Mouse (Mus musculus) mesoderm, embryonic 11.5 days (tissue): ENCODE results near the gene Isyna1.

ENCODE experiments used
- DNase-seq: peaks from one replicate; pipeline ENCODE4 v3.0.0-alpha.2; 2012; ENCODE audit warnings: low read depth, low spot score

Isyna1 gene

DNA sequence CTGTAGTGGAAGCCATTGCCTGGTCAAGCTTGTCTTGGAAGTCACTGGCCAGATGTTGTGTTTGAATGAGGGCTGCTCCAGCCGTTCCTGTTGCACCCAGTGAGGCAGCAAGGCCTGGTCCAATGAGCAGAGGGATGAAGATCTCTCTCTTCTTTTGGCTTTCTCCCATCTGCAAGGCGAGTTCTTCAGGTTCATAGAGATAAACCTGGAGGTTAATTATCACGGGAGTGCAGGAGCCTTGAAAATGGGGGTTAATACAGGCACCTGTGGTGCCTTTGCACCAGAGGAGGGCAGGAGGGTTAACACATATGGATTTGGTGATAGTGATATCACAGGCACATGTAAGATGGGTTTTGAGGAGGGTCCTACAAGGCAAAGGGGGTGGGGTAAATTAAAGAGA, 28.0 kb downstream of the Isyna1 start:
- no peak for DNase-seq

DNA sequence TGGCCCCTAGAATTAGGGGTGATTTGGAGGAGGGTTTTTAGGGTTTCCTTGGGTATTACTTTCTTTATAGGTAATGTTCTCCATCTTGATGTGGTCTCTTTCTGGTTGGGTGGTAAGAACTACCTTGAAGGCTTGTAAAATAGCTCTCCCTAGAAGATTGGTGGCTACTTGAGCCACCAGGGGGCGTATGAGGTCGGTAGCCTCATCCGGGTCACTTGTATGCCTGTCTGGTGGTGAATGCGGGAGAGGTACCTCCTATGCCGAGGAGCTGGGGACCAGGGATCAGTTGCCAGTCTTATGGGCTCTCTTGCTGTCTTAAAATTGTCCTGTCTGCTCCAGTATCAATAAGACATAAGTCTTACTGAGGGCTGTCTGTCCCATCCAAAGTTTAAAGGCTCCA, 30.9 kb downstream of the Isyna1 start:
- no peak for DNase-seq

DNA sequence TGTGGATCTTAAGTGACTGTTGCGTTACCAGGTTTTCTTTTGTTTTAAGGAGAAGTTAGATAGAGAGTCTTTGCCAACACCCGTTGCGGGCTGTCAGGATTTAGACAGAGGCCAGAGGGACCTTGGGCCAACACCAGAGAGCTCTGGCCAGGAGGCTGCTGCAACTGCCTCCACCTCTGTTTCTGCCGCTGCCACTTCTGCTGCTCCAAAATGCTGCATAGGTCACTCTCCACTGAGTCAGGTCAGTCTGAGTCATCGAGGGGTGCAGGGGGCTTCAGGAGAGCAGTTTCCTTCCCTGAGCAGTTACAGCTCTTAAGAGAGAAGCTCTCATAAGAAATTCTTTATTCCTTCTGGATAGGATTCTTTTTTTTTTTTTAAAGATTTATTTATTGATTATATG, 32.9 kb downstream of the Isyna1 start:
- DNase-seq = no peak

DNA sequence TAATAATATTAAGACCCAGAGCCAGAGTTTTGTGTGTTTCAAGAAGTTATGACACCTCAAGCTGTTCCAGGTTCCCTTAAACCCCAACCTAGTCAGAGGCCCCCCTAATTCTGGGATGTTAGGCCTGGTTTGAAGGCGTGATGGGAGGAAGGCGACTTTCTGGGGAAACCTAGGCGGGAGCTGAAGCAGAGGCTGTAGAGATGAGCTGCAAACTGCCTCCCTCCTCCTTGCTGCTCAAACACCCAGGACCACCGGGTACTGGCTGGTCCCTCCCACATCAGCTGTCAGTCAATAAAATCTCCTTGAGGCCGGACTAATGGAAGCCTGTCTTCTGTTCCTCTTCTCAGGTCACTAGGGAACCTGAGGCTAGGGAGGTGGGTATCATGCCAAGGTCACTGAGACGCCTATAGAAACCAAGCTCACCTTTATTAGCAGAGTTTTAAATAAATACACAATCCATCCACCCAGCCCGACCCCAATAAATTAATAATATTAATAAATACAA, 34.9 kb downstream of the Isyna1 start:
- DNase-seq = no peak

DNA sequence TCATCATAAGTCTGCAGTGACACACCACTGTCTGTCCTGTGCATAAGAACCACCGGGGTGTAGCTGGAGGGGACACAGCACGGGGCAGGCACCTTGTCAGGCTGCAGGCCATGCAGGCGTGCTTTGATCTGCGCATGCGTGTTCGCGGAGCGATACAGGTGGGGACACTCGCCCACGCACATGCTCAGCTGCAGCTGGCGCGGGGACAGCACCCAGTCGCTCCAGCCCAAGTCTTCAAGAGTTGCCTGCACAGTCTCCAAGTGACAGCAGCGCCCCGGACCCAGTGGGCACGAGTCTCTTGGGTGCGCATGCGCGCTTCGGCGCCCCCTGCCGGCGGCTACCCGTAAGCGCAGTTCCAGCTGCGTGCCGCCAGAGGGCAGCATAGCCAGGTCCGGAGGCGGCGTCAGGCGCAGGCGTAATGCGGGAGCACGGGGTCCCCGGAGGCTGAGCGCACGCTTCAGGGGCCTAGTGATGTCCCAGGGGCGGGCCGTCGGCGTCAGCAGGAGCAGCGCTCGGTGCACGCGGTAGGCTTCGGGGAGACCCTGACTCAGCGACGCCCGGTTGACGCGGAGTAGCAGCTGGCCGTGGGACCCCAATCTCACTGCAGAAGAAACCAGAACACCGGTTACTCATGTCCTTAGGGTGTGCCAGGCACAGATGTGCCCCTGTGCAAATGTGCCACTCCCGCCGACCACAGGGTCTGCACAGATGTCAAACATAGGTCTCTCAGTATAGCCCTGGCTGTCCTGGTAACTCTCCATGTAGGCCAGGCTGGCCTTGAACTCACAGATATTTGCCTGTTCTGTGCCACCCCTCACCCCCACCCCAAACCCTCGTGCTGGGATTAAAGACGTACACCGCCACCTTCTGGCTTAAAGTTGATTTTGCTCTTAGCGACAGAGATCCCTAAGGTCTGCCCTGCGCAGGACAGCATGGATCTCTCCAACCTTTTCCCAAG, 35.7 kb downstream of the Isyna1 start:
- peak; percentile 94 for DNase-seq

DNA sequence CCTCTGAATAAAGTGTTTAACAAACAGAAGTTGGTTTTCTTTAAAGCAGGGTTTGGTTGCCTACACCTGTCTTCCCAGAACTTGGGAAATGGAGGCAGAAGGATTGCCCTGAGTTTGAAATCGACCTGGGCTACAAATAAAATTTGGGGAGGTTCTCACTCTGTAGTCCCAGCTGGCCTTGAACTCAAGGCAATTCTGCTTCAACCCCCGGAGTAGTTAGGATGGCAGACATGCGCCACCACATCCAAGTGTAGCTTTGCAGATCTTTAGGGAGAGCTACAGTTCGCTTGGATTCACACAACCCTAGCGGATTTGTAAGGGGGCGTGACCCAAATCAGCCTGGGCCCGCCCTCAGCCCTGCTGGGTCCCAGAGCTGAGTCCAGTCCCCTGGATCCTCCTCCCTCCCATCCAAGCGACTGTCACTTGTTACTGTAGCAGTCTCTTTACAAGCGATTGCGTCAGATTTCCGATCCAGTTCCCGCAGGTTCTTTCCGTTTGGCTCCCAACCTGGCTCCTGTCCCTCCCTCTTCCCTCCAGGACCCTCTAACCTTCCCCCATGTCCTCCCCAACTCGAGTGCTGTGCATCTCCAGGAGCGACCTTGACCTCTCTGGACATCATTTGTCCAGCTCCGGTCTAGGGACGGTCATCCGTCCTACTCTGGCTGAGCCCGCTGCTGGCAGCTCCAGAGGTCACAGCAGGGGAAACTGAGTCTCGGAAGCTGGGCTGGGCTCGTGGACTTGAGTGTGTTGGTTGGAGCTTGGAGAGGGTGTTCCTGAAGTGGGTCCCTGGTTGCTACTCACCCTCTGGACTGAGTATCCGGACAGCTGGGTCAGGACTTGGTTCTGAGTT, 36.6 kb downstream of the Isyna1 start:
- DNase-seq = peak; percentile 66

DNA sequence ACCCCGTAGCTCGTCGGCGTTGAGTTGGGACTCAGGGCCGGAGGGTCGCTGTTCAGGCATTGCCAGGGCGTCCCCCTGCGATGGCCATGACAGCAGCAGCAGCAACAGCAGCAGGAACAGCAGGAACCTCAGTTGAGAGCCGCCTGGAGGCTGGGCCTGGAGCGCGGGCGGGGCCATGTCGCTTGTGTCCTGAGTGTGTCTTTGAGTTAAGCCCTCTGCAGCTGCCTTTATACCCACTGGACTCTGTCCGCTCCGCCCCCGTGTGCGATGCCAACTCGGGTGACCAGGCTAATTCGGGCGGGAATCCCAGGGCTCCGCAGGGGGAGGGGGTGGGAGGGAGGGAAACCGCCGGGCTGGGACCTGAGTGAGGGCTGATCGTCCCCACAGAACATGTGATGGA, 37.3 kb downstream of the Isyna1 start:
- no peak for DNase-seq

DNA sequence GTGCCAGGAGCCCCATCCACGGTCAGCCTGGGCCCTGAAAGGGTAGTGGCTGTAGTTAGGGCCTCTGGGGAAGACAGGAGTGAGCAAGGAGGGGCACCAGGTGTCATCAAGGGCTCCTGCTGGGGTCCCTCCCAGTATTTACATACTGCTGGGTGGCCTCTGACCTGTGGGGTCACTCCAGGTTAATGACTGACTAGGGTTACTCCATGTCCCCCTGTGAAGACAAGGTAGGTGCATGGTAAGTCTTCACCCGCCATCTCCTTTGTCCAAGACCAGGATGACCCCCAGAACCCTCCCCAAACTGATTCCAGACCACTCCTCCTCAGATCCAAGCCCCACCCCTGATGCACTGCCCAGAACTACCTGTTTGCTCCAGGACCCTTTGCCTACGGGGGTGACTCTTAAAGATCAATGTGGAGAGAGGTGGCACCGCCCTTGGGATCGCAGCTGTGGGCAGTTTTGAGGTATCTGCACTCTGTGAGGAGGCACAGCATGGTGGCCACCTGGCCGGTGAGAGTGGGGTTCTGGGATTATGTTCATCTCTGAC, 38.2 kb downstream of the Isyna1 start, which contains the start of gene Gdf15:
Gene Gdf15, minus strand, starts transcription at position 111 of the 547 bp plus-strand sequence.
- DNase-seq = no peak

DNA sequence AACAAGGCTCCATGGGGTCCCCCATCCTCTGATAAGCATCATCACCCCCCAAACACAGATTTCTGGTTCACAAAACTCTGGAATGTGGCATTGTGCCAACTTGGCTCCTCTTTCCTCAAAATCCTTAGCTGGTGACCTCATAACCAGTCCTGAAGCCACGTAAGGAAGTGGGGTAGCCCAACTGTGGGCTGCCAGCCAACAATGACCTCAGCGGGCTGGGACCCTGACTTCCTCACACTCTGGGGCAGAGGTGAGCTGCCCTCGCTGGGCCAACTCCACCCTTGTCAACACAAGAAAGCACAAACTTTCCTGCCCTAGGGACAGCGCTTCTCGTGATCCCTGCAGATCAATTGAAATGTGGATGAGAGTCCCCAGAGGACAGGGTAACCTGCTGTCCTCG, 39.9 kb downstream of the Isyna1 start:
- DNase-seq = no peak

DNA sequence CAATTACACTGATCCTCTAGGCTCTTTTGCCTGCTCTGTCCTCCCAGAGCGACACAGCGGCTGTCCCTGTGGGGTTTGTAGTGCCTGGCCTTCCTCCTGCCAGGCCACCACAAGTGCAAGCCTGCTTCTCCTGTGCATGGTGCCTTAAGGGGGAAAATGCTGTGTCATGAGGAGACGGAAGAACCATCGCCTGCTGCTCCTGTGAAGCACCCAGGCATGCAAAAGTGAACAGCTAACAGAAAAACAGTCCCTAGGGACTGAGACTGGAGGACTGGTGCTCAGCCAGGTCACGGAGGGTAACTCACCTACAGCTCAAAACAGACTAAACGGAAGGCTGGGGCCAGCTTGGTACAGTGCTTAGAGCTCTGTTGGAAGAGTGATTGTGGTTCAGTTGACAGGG, 41.4 kb downstream of the Isyna1 start:
- DNase-seq = no peak

DNA sequence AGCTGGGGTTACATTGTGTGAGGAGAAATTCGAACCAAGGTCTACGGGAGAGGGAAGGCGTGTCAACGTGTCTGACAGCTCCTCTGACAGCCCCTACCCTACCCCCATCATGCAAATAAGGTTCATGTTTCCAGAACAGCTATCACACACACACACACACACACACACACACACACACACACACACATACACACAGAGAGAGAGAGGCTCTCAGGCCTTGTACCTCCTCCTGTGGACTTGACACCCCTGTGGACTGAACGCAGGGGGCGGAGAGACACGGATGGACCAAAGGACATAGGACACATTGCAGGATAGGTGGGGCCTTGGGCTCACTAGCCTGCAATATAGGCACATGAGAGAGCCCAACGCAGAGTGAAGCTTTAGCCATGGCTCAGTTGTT, 42.7 kb downstream of the Isyna1 start:
- no peak for DNase-seq

DNA sequence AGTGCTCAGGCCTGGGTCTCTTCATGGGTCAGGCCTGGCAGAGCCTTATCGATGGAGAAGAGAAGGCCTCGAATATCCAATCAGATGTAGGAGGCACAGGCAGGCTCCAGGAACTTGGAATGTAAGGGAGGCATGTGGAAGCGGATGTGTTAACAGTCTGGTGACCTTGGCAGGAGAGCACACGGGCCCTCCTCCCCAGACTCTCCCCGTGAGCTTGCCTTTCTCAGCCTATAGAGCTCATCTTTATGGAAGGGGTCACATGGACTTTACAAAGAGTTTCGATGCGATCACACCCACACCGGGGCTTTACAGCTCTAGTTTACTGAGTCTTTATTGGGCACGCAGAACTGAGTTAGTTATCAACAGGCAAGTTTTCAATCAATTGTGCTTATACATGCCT, 44.6 kb downstream of the Isyna1 start:
- DNase-seq = no peak

DNA sequence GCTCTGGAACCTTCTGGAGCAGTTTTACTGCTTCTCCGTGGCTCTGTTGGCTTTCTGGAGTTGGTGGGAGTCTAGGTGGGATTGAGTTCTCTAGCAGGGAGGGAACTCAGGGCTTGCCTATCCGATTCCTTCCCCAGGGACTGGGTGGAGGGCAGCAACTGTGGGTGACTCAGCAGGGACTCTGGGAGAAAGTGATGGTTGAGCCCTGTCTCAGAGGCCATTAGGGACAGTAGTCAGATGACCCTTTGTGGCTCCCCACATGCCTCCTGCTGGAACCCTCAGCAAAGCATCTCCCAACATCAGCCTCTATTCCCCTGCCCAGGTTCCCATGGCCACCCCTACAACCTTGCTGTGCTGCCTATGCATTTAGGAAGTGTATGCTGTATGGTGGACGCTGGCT, 48.8 kb downstream of the Isyna1 start:
- no peak for DNase-seq

DNA sequence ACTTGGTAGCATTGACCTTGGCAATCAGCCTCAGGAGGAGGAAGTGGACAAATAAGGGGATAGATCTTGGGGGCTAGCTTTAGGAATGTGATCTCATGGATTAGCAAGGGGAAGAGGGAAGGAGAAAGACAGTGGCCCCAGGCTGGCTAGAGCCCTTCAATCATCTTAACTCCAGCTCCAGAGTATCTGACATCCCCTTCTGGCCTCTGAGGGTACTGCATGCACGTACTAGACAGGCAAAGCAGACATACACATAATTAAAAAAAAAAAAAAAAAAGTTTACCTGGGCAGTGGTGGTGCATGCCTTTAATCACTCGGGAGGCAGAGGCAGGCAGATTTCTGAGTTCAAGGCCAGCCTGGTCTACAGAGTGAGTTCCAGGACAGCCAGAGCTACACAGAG, 49.9 kb downstream of the Isyna1 start:
- DNase-seq = no peak

DNA sequence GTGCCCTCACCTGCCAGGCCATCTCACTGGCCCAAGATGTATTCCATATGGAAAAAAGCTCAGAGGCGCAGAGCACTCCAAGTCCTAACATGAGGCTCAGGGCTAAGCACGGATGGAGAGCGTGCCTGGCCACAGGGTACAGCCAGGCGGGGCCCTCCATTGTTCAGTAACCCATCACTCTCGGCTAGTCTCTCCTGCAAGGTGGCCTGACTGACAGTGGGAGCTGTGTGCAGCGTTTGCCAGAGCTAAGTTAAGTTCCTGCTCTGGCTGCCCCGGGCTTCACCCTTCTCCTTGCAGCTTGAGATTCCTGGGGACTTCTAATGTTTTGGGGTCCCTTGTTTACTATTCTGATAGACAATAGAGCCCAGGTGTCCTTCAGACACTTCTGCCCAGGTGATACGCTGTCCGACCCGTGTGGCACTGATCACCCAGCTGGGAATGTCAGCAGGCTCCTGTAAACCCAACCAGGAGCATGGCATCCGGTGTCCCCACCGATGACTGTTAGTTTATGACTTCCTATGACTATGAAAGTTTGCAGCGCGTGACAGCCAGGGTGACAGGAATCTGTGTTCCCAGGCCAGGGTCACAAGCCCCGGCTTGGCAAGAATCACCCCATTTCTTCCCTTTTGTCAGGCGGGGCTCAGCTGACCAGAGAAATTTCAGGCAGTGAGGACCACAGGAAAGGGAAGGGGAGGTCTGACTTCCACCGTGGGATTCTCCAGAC, 51.5 kb downstream of the Isyna1 start:
- DNase-seq = no peak

DNA sequence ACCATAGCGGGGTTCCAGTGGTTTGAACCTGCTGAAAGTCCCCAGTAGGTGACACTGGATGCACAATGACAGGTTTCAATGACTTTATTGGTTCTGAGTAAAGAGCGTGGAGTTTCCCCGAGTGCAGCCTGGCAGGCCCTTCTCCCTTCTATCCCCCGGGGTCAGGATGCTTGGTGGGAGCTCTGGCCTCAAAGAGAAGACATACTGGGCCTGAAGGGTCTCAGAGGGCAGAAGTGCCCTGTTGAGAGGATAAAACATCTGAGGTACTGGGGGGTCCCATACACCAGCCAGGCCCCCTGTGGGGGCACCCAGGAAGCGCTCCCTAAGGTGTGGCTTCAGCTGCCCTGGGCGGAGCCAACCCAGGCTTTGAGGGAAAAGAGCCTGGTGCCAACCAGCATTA, 52.2 kb downstream of the Isyna1 start:
- no peak for DNase-seq

DNA sequence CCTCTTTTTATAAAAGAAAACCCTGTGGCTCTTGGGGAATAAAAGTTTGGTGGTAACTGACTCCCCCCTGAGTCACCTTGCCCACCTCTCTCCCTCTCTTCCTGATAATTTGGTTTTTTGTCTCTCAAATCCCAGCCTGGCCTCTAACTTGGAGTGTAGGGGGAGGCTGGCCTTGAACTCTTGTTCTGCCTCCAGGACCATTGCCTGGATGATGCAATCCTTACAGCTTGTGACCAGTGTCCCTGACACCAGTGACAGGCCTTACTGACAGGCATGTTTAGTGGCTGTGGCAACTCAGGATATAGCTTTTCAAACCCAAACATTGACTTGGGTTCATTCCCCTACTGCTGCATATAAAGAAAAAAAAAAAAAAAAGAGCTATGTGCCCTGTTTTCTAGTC, 52.6 kb downstream of the Isyna1 start:
- no peak for DNase-seq
